Mouse (Mus musculus) embryo, embryonic 10 days (tissue): ENCODE measurements around the gene AL731706.1.
"Not testable (repeated sequence)": the region's sequence is repeated elsewhere in the genome, so short reads cannot be mapped to it uniquely, and the experiment has no call there.

ENCODE experiments used
- DNase-seq: peaks from one replicate; pipeline ENCODE4 v3.0.0-alpha.2; 2015; ENCODE audit warnings: low spot score

The AL731706.1 gene

GRCm38 (mm10) chr2:136891068-136891950 lies at the start of gene AL731706.1, which contains the start of the genes Slx4ip and Mkks:
Gene AL731706.1 (minus strand): TSS chr2:136891389.
Gene Slx4ip (plus strand): TSS chr2:136891218.
Gene Mkks (minus strand): TSS chr2:136891389.
- DNase-seq: peak; percentile 100

- no peak for DNase-seq
These were observed 47.1 kb upstream of the AL731706.1 start for GRCm38 (mm10) chr2:136938249-136938648.

DNA sequence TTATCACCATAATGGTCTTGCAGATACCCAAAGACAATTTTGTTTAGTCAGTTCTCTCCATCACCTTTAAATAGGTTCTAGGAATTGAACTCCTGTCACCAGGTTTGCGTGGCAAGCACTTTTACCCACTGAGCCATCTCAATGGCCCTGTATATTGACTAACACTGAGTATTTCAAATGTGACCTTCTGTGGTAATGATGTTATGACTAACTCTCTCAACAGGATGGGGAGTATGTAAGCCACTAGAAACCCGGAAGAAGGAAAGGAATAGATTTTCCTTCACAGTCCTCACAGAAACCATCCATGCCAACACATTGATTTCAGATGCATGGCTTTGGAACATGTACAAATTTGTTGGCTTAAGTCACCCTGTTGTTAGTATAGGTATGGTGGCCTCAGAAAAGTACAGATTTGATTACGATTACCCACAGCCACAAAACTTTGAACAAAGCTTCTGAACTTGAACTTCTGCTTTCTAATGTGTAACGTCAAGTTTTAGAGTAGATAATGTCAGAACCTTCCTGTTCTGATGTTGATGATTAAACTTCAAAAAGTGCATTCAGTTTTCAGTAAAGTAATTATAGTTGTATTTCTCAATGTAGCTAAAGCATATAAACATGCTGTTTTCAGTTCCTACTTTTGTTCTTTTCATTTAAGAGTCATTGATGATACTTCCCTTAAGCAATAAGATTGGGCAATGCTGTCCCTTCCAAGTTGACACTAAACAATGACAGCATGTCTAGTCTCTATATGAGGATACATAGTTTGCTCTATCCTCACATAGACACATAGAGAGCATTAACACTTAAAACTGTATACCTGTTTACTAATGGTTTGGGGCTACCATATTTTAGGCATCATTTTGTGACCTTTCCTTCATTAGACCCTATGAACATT lies 45.5 kb upstream of the AL731706.1 start:
- no peak for DNase-seq

GRCm38 (mm10) chr2:136921003-136921408 lies 29.8 kb upstream of the AL731706.1 start:
- DNase-seq: no peak

GRCm38 (mm10) chr2:136920257-136920993 lies 29.2 kb upstream of the AL731706.1 start:
- no peak for DNase-seq

- no peak for DNase-seq
These were observed 28.2 kb upstream of the AL731706.1 start for GRCm38 (mm10) chr2:136919433-136919832.

GRCm38 (mm10) chr2:136914334-136914902 lies 23.2 kb upstream of the AL731706.1 start:
- DNase-seq: peak; percentile 64

- no peak for DNase-seq
These were observed 21.8 kb upstream of the AL731706.1 start for GRCm38 (mm10) chr2:136913021-136913420.

DNA sequence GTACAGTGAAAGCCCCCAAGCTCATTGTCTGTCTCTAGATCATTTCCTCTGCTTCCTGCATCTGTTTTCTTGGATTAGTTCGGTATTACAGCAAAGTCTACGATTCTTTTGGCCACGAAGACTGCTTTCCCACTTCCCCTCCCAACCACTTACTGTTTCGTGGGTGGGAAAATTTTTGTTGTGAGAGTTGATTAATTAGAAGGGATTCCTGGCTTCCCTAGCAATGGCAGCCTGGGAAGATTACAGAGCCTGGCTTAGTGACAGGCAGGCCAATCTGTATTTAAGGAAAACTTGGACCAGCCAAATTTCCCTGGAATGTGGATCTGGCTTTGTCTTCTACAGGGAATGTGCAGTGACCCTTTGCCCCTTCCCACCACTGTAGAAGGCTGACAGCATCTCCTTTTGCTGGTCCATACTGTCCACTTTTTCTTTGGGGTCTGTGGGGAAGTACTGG lies 20.8 kb upstream of the AL731706.1 start:
- DNase-seq: peak; percentile 74

DNA sequence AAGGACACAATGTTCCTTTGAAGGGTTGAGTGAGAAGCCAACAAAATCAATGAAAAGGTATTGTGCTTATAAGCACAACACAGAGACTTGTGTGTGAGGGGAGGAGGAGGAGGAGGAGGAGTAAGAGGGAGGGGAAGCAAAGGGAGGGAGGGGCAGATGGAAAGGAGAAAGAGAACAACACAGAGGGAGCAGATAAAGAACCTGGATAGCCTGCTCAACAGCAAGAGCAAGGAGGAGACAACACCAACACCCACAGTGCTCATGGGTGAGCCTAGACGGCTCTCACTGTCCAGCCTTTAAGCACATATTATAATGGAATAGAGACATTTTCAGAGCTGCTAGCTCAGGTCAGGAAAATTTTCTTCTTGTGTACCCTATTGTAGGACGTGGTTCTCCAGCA lies 18.1 kb upstream of the AL731706.1 start:
- DNase-seq: no peak

DNA sequence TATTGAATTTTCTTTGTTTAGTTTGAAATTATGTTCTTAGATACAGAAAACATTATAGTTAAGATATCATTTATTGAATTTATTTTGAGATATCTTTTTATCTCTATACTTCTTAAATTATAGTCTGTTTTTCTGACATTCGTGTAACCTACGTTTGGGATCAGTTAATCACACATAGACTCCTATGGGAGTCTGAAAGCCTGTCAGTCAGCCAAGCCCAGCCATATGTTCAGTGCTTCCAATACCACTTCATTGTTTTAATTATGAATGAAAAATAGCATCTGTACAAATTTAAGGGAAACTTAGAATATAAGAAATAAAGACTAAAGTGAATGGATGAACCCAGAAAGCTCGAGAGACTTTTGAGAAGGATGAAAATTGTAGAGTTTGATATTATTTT lies 17.4 kb upstream of the AL731706.1 start:
- no peak for DNase-seq

- DNase-seq: no peak
These were observed 4.9 kb upstream of the AL731706.1 start for GRCm38 (mm10) chr2:136896131-136896530.

- no peak for DNase-seq
These were observed 3.3 kb upstream of the AL731706.1 start for GRCm38 (mm10) chr2:136894494-136894893.

GRCm38 (mm10) chr2:136891951-136892371 lies 772 bp upstream of the AL731706.1 start:
- DNase-seq: peak; percentile 99

DNA sequence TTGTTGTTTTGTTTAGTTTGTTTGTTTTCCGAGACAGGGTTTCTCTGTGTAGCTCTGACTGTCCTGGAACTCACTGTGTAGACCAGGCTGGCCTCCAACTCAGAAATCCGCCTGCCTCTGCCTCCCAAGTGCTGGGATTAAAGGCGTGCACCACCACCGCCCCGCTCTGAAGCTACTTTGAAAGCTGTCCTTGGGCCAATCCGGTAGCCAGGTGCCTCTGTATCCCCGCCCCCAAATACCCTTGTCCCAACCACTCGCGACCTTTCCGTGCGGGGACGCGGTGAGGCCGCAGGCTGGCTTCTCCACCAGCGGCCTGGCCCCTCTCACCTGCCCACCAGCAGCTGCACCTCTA lies 497 bp downstream of the AL731706.1 start:
- DNase-seq: not testable (repeated sequence)

- no peak for DNase-seq
These were observed 4.3 kb downstream of the AL731706.1 start for GRCm38 (mm10) chr2:136886846-136887245.

DNA sequence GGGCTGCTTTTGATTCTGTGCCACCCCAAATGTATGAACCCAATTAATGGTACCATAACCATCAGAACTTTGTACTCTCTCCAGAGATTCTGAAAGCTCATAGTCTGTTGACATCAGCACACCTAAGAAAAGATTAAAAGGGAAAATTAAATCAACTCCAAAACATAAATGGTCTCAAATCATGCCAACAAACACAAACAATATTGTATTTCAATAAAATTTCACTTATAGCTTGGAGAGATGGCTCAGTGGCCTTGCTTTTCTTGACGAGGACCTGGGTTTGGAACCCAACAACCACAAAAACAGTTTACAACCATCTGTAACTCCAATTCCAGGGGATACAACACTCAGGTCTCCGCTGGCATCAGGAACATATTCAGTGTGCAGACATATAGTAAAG lies 5.6 kb downstream of the AL731706.1 start, which contains the start of gene AL731706.2:
Gene AL731706.2, minus strand, starts transcription at position 101 of the 400 bp plus-strand sequence.
- no peak for DNase-seq

DNA sequence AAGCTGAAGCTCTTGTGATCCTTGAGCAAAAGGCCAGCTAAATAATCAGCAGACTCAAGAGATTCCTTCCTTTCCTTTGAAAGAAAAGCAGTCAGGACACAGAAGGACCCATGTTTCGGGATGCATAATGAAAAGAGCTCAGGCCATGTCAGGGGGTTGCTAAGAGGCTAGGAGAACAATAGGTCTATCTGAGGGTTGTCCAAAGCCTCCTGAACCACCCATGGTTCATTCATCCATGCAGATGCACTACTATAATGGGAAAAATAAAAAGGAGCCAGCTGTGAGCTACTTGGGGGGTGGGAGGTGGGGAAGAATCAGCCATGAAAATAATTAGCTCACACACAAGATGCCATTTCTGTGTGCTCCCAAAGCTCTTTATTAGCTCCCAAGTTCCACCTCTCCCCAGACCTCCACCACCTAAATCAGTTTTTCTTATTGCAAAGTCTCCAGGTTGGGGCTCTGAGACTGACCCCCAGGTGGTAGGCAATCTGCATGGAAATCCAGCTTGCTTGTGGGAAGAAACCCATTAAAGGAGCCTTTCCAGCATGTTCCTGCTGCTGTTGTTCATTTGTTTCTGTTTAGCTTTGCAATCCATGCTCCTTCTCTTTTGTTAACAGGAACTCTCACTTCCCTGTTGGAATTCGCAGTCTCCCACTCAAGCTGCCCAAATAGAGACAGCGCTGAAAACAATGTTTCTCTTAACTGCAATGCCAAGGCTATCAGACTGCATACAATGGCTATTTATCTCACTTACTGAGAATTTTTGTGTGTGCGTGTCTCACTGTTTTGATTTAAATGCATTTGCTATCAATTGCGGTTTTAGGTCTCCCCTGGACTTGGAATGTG lies 36.4 kb downstream of the AL731706.1 start:
- peak; percentile 56 for DNase-seq

DNA sequence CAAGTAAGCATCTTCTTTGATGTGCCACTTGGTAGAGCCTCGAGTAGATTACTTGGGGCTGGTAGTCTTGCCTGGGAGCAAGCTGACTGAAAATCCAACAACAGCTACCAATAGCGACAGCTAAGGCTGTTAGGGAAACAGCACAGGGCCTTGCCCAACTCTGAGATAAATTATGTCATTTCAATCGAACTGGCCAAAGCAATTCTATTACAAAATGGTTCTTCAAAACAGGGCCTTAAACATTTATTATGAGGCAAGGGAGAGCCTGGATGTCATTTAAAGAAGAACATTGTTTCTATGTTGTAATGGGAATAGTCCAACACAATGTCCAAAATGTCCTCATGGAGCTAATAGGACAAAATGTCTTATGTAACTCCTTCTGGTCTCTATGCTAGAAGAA lies 40.8 kb downstream of the AL731706.1 start:
- DNase-seq: no peak

- DNase-seq: no peak
These were observed 53.2 kb downstream of the AL731706.1 start for GRCm38 (mm10) chr2:136837994-136838393.
